8 mouse cellular contexts compared by ENCODE assay signal in the genomic region with DNA sequence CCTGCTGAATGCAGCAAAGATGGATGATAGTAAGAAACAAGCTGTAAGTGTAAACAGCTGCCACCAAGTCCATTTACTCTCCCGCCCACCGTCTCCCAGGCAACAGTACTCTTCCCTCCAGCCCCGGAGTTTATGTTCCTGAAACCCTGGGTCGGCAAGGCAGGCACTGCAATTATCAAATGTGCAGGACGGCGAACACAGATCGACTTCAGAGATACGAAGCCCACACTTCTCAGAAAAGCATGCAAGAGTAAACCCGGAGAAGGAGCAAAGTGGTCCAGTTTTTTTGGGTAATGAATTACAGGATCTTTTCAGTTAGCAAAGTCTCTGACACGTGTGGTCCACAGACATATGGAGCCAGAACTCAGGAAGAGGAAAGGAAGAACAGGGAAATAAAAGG. TPM values are rescaled to one million over a fixed set of nuclear protein-coding genes. Genes with fewer than 3 reads are reported as not detected.
A peak's percentile ranks its signal among the peaks of the same experiment; 100 is the strongest.
DNase-seq lines count a peak whose midpoint lies in the region; ATAC-seq and TF ChIP-seq lines count a peak whose summit lies in the region.

No protein-coding gene starts in this region.

- 30% methylated on average over 10 of the region's 10 CpGs for WGBS in heart, postnatal 0 days
- 2% methylated on average over 10 of the region's 10 CpGs for WGBS in intestine, postnatal 0 days
- 3% methylated on average over 10 of the region's 10 CpGs for WGBS in midbrain, embryonic 16.5 days

- no peak for TF ChIP-seq EP300 in heart, postnatal 0 days (IDR thresholded peaks at IDR 0.05; ENCODE audit: low read depth)

- H3K36me3 ChIP-seq in heart, postnatal 0 days (replicated peaks; ENCODE audit: control insufficient read depth, insufficient read depth, low read length) = 0 out of 2 replicates have a peak, but pooled peaks cover 14% of the 10 kb centered on the region
- peaks cover 34% of the 10 kb centered on the region for H3K36me3 ChIP-seq in E14TG2a.4 (ENCODE audit: insufficient read depth, low read length)
- H3K36me3 ChIP-seq in intestine, postnatal 0 days (ENCODE audit: control insufficient read depth, insufficient read depth) = 0 out of 2 replicates have a peak, but pooled peaks cover 3% of the 10 kb centered on the region
- peaks cover under 1% of the 10 kb centered on the region; the same call in 1 of the 2 replicates for H3K36me3 ChIP-seq in midbrain, embryonic 16.5 days (ENCODE audit: control insufficient read depth, insufficient read depth, low read length)

- peak overlapping the region; percentile 90; the same call in 1 of the 2 replicates for H3K4me2 ChIP-seq in heart, postnatal 0 days (ENCODE audit: low read depth, low read length)
- H3K4me2 ChIP-seq in intestine, postnatal 0 days (replicated peaks; ENCODE audit: low read depth) = peak overlapping the region; percentile 96
- H3K4me2 ChIP-seq in midbrain, embryonic 16.5 days (ENCODE audit: low read length) = peak overlapping the region; percentile 63

- ATAC-seq in heart, postnatal 0 days (ENCODE audit: insufficient read depth, low read depth) = no peak
- ATAC-seq in intestine, postnatal 0 days = no peak
- no peak for ATAC-seq in midbrain, embryonic 16.5 days
- no peak for ATAC-seq in inflammation-experienced regulatory T-cells, adult 6 months

- DNase-seq in heart, postnatal 0 days (ENCODE audit: low spot score) = no peak
- no peak for DNase-seq in heart, adult 18-20 months
- DNase-seq in embryo, embryonic 9.5 days (ENCODE audit: extremely low spot score) = peak; percentile 55
- DNase-seq in adrenal gland, adult (ENCODE audit: inconsistent age in 2 of 2, low spot score in 1 of 2) = no peak

- TF ChIP-seq CTCF in heart, postnatal 0 days (IDR thresholded peaks at IDR 0.05; ENCODE audit: low read depth) = no peak
- TF ChIP-seq CTCF in E14TG2a.4 (conservative IDR thresholded peaks at IDR 0.05; ENCODE audit: low read length) = no peak
- no peak for TF ChIP-seq CTCF in intestine, postnatal 0 days (IDR thresholded peaks at IDR 0.05; ENCODE audit: low read depth)

- no peak overlapping the region for H3K4me3 ChIP-seq in heart, postnatal 0 days (ENCODE audit: low read depth, low read length)
- peak overlapping the region; percentile 99 for H3K4me3 ChIP-seq in E14TG2a.4 (replicated peaks; ENCODE audit: low read length)
- H3K4me3 ChIP-seq in intestine, postnatal 0 days (ENCODE audit: low read depth, low read length) = peak overlapping the region; percentile 79; the same call in 1 of the 2 replicates
- H3K4me3 ChIP-seq in midbrain, embryonic 16.5 days (ENCODE audit: low read depth, low read length) = peak overlapping the region; percentile 83

- peaks cover 5% of the 10 kb centered on the region; the same call in 1 of the 2 replicates for H3K4me1 ChIP-seq in heart, postnatal 0 days (ENCODE audit: control insufficient read depth, insufficient read depth)
- H3K4me1 ChIP-seq in E14TG2a.4 (replicated peaks; ENCODE audit: low read depth, low read length) = peaks cover 25% of the 10 kb centered on the region
- 0 out of 2 replicates have a peak, but pooled peaks cover 2% of the 10 kb centered on the region for H3K4me1 ChIP-seq in intestine, postnatal 0 days (replicated peaks; ENCODE audit: control insufficient read depth, insufficient read depth, low read length)
- peaks cover 14% of the 10 kb centered on the region for H3K4me1 ChIP-seq in midbrain, embryonic 16.5 days (ENCODE audit: control insufficient read depth, insufficient read depth, low read length)

- H3K9ac ChIP-seq in heart, postnatal 0 days (replicated peaks; ENCODE audit: low read depth, low read length) = no peak overlapping the region
- H3K9ac ChIP-seq in intestine, postnatal 0 days (ENCODE audit: low read depth, low read length) = no peak overlapping the region; the same call in 1 of the 2 replicates
- H3K9ac ChIP-seq in midbrain, embryonic 16.5 days (ENCODE audit: low read depth, low read length) = no peak overlapping the region

- no peaks in the 10 kb centered on the region for H3K27me3 ChIP-seq in heart, postnatal 0 days (ENCODE audit: control insufficient read depth, insufficient read depth, low read length)
- 0 out of 2 replicates have a peak, but pooled peaks cover 2% of the 10 kb centered on the region for H3K27me3 ChIP-seq in E14TG2a.4 (ENCODE audit: insufficient read depth, low read length)
- H3K27me3 ChIP-seq in intestine, postnatal 0 days (replicated peaks; ENCODE audit: control insufficient read depth, insufficient read depth, low read length) = no peaks in the 10 kb centered on the region
- H3K27me3 ChIP-seq in midbrain, embryonic 16.5 days (ENCODE audit: control insufficient read depth, insufficient read depth, low read depth, low read length) = no peaks in the 10 kb centered on the region

- H3K27ac ChIP-seq in heart, postnatal 0 days (ENCODE audit: low read depth) = no peak overlapping the region
- no peak overlapping the region for H3K27ac ChIP-seq in intestine, postnatal 0 days (ENCODE audit: low read depth, low read length)
- no peak overlapping the region for H3K27ac ChIP-seq in midbrain, embryonic 16.5 days (ENCODE audit: low read length)

- no peaks in the 10 kb centered on the region for H3K9me3 ChIP-seq in heart, postnatal 0 days (replicated peaks; ENCODE audit: control insufficient read depth, low read length)
- H3K9me3 ChIP-seq in E14TG2a.4 (ENCODE audit: low read length) = no peaks in the 10 kb centered on the region
- H3K9me3 ChIP-seq in intestine, postnatal 0 days (ENCODE audit: control insufficient read depth) = no peaks in the 10 kb centered on the region
- no peaks in the 10 kb centered on the region for H3K9me3 ChIP-seq in midbrain, embryonic 16.5 days (replicated peaks; ENCODE audit: control insufficient read depth, low read length, poor library complexity, severe bottlenecking)

RNA-seq across cellular contexts. Expression of gene Mthfd2, which starts 9.7 kb away (rescaled TPM):
- total RNA-seq in heart, postnatal 0 days (2014; rRNA removed; ENCODE audit: low replicate concordance) = 3.6 and 4.7 TPM in 2 replicates
- polyA plus RNA-seq in heart, postnatal 0 days (2015; fragmentation: Nextera tagmentation; extraction: Ambion mirVana) = 8.5 and 8.9 TPM in 2 replicates
- total RNA-seq in heart, adult 18-20 months (2021) = 1 to 10 TPM; 2.3 to 3.8 TPM
- polyA plus RNA-seq in intestine, postnatal 0 days (2015; fragmentation: Nextera tagmentation; extraction: Ambion mirVana) = 17.6 and 18.4 TPM in 2 replicates
- 34.7 and 37.1 TPM in 2 replicates for polyA plus RNA-seq in midbrain, embryonic 16.5 days (2015; fragmentation: Nextera tagmentation; extraction: Ambion mirVana)
- 100 to 1,000 TPM; 129 to 140 (median 134) TPM for polyA plus RNA-seq in inflammation-experienced regulatory T-cells, adult 6 months (2017; shearing (Covaris generic))

RNA-seq across cellular contexts. Expression of gene Mob1a, which starts 9.8 kb away (rescaled TPM):
- 33.8 and 35.0 TPM in 2 replicates for total RNA-seq in heart, postnatal 0 days (2014; rRNA removed; ENCODE audit: low replicate concordance)
- 15.1 and 15.9 TPM in 2 replicates for polyA plus RNA-seq in heart, postnatal 0 days (2015; fragmentation: Nextera tagmentation; extraction: Ambion mirVana)
- 10 to 100 TPM; 23.8 to 26.6 TPM for total RNA-seq in heart, adult 18-20 months (2021)
- 29.7 and 30.8 TPM in 2 replicates for polyA plus RNA-seq in intestine, postnatal 0 days (2015; fragmentation: Nextera tagmentation; extraction: Ambion mirVana)
- 19.2 and 20.8 TPM in 2 replicates for polyA plus RNA-seq in midbrain, embryonic 16.5 days (2015; fragmentation: Nextera tagmentation; extraction: Ambion mirVana)
- 10 to 100 TPM; 57.7 to 67.7 (median 63.5) TPM for polyA plus RNA-seq in inflammation-experienced regulatory T-cells, adult 6 months (2017; shearing (Covaris generic))

RNA-seq across cellular contexts. Expression of gene Bola3, which starts 32.9 kb away (rescaled TPM):
- 32.0 and 36.3 TPM in 2 replicates for total RNA-seq in heart, postnatal 0 days (2014; rRNA removed; ENCODE audit: low replicate concordance)
- polyA plus RNA-seq in heart, postnatal 0 days (2015; fragmentation: Nextera tagmentation; extraction: Ambion mirVana) = 492 and 553 TPM in 2 replicates
- total RNA-seq in heart, adult 18-20 months (2021) = 100 to 1,000 TPM; 388 to 397 TPM
- 167 and 184 TPM in 2 replicates for polyA plus RNA-seq in intestine, postnatal 0 days (2015; fragmentation: Nextera tagmentation; extraction: Ambion mirVana)
- polyA plus RNA-seq in midbrain, embryonic 16.5 days (2015; fragmentation: Nextera tagmentation; extraction: Ambion mirVana) = 44.0 and 50.0 TPM in 2 replicates
- polyA plus RNA-seq in inflammation-experienced regulatory T-cells, adult 6 months (2017; shearing (Covaris generic)) = 10 to 100 TPM; 59.4 to 85.5 (median 73.8) TPM
